Mouse (Mus musculus): Measurements from ENCODE around the gene Slc5a3. TPM values are rescaled to one million over a fixed set of nuclear protein-coding genes. Genes with fewer than 3 reads are reported as not detected.

Gene Slc5a3
- 10.8 and 15.3 TPM in 2 replicates for polyA plus RNA-seq (2014; fragmentation: Nextera tagmentation; extraction: Ambion mirVana)

DNA sequence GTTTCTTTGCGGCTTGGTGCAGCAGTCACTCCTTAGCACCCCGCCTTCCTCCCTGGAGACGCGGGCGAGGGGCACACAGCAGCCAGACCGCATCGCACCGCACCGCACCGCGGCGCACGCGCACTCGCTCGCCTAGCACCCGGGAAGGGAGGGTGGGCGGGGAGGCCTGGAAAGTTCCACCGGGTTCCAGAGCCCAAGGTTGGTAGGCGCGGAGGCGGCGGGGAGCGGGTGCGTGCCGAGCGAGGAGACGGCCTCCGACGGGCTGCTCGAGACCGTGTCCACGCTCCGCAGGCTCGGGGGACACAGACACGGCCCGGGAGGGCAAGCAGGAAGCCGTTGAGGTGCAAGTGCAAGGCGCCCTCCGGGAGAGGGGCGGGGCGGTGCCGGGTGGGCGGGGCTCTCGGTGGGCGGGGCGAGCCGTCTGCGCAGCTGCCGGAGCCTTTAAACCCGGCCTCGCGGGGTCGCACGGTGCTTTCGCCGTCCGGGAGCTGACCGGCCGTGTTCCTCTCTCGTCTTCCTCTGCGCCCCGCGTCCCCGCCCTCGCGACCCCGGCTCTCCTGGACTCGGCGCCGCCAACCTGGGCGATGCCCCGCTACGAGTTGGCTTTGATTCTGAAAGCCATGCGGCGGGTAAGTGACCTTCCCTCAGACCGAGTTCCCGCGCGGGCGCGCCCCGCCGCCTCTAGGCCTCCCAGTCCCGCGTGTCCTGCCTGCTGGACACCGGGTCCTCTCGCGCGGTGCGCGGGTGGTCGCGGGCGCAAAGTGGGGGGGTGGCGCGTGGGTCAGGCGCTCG is at the start of gene Slc5a3, which contains the start of the genes Mrps6 and Gm49711:
Gene Slc5a3 (plus strand): TSS at position 471 of the 792 bp plus-strand sequence.
Gene Mrps6 (plus strand): TSS at position 419 of the 792 bp plus-strand sequence.
Gene Gm49711 (plus strand): TSS at position 465 of the 792 bp plus-strand sequence.
- Histone ChIP-seq H3K9me3 (replicated peaks; ENCODE audit: control insufficient read depth, low read length) (0 out of 2 replicates have a peak, but pooled peaks cover 4% of the 10 kb centered on the region), H3K4me2 (ENCODE audit: low read length) (peak within 1 kb of the TSS; percentile 84), H3K4me3 (ENCODE audit: low read depth, low read length) (peak within 1 kb of the TSS; percentile 68), H3K36me3 (ENCODE audit: control insufficient read depth, insufficient read depth, low read length) (peaks cover 23% of the 10 kb centered on the region), H3K27me3 (replicated peaks; ENCODE audit: control insufficient read depth, insufficient read depth, low read length) (no peaks in the 10 kb centered on the region), H3K27ac (ENCODE audit: low read depth, low read length) (peak within 1 kb of the TSS; percentile 80), H3K9ac (ENCODE audit: low read length) (peak within 1 kb of the TSS; percentile 84), H3K4me1 (ENCODE audit: control insufficient read depth, insufficient read depth, low read length) (peaks cover 14% of the 10 kb centered on the region; the same call in 1 of the 2 replicates)
- ATAC-seq (peak; percentile 94), DNase-seq (ENCODE audit: low spot score) (peak; percentile 92)
- under 1% methylated on average over 64 of the region's 99 CpGs for WGBS

DNA sequence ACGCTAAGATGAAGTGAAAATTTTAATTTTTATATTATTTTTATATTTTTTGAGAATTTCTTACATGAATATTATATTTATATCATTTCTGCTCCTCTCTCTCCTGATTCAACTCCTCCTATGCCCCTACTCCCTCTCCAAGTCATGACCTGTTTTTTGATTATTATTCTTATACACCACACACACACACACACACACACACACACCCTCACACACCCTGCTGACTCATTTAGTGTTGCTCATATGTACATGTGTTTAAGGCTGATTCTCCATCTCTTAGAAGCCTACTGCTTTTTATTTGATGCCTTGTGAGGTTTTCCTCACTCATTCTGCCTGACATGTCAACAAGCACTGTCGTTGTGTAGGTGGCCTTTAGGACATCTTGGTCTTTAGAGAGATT is 48.5 kb upstream of the Slc5a3 start:
- Histone ChIP-seq H3K27ac (ENCODE audit: low read depth, low read length) (no peak overlapping the region), H3K9ac (ENCODE audit: low read length) (no peak overlapping the region), H3K9me3 (replicated peaks; ENCODE audit: control insufficient read depth, low read length) (no peaks in the 10 kb centered on the region), H3K4me2 (ENCODE audit: low read length) (no peak overlapping the region), H3K27me3 (replicated peaks; ENCODE audit: control insufficient read depth, insufficient read depth, low read length) (no peaks in the 10 kb centered on the region), H3K4me1 (ENCODE audit: control insufficient read depth, insufficient read depth, low read length) (no peaks in the 10 kb centered on the region), H3K4me3 (ENCODE audit: low read depth, low read length) (no peak overlapping the region), H3K36me3 (ENCODE audit: control insufficient read depth, insufficient read depth, low read length) (no peaks in the 10 kb centered on the region)
- WGBS = 94% methylated on average over 2 of the region's 2 CpGs
- DNase-seq (ENCODE audit: low spot score) = no peak
- ATAC-seq = no peak

DNA sequence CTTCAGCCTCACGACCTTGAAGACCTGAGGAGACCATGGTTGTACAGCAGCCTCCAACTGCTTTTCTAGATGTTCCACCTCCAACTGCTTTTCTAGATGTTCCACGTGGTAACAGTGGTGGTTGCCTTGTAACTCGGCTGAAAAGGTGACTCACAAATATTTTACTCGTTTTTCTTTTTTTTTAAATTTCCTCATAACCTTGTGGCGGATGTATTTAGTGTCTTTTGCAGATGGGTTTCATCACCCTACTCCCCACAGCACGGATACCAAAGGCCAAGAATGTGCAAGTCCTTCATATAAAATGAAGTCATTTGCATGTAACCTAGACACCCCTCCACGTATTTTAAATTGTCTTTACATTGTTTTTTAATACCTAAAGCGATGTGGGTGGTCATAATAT is 41.3 kb upstream of the Slc5a3 start:
- H3K4me1 ChIP-seq (ENCODE audit: control insufficient read depth, insufficient read depth, low read length) = peaks cover 9% of the 10 kb centered on the region
- no peaks in the 10 kb centered on the region for H3K9me3 ChIP-seq (replicated peaks; ENCODE audit: control insufficient read depth, low read length)
- H3K27ac ChIP-seq (ENCODE audit: low read depth, low read length) = no peak overlapping the region
- H3K36me3 ChIP-seq (ENCODE audit: control insufficient read depth, insufficient read depth, low read length) = no peaks in the 10 kb centered on the region
- H3K4me3 ChIP-seq (ENCODE audit: low read depth, low read length) = no peak overlapping the region
- ATAC-seq (no peak), DNase-seq (ENCODE audit: low spot score) (no peak)
- 90% methylated on average over 8 of the region's 8 CpGs for WGBS
- H3K4me2 ChIP-seq (ENCODE audit: low read length) = no peak overlapping the region
- H3K9ac ChIP-seq (ENCODE audit: low read length) = no peak overlapping the region
- H3K27me3 ChIP-seq (replicated peaks; ENCODE audit: control insufficient read depth, insufficient read depth, low read length) = no peaks in the 10 kb centered on the region

DNA sequence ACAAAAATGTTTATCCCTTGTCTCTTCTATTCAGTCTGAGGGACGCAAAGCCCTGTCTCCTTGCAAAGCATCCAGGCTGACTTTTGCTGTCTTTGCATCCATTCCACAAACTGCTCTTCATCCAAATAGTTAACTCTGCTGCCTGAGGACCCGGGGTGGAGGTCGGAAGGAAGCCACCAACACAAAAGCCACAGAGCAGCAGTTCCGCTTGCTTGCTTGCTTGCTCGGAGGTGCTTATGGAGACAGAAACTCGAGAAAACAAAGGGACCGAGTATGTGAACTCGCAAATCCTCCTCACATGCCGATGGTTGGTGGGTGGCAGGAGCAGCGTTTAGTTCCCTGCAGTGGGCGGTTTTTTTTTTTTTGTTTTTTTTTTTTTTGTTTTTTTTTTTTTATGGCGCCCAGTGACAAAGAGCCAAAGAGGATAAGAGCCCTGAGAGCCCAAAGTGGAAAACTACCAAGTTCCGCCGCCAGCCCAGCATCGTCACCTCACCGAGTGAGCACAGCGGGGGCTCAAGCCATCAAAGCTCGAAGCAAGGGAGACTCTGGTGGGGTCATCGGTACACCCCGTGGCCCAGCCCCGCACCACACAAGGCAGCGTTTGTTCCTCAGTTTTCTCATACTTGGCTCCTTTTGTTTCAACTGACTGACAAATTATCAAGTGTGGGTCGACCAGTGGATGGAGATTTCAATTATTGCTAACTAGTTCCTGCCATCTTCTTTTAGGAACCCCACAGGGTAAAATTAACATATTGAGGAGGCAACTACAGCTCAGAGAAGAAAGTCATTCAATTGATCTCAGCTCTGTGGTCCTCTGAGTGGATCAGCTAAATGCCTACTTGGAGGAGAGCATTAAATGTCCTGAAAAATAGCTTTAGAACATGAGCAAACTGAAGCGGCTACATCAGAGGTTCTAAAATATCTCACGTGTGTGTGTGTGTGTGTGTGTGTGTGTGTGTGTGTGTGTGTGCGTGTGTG is 38.7 kb upstream of the Slc5a3 start:
- peak overlapping the region; percentile 25 for H3K4me3 ChIP-seq (ENCODE audit: low read depth, low read length)
- H3K9me3 ChIP-seq (replicated peaks; ENCODE audit: control insufficient read depth, low read length) = no peaks in the 10 kb centered on the region
- ATAC-seq (peak; percentile 75), DNase-seq (ENCODE audit: low spot score) (peak; percentile 62)
- H3K36me3 ChIP-seq (ENCODE audit: control insufficient read depth, insufficient read depth, low read length) = no peaks in the 10 kb centered on the region
- 6% methylated on average over 26 of the region's 26 CpGs for WGBS
- H3K27me3 ChIP-seq (replicated peaks; ENCODE audit: control insufficient read depth, insufficient read depth, low read length) = no peaks in the 10 kb centered on the region
- H3K4me1 ChIP-seq (ENCODE audit: control insufficient read depth, insufficient read depth, low read length) = peaks cover 9% of the 10 kb centered on the region
- 0 out of 2 replicates have a peak overlapping the region, but pooled peaks have one; percentile 14 for H3K27ac ChIP-seq (ENCODE audit: low read depth, low read length)
- peak overlapping the region; percentile 57 for H3K9ac ChIP-seq (ENCODE audit: low read length)
- peak overlapping the region; percentile 56 for H3K4me2 ChIP-seq (ENCODE audit: low read length)

DNA sequence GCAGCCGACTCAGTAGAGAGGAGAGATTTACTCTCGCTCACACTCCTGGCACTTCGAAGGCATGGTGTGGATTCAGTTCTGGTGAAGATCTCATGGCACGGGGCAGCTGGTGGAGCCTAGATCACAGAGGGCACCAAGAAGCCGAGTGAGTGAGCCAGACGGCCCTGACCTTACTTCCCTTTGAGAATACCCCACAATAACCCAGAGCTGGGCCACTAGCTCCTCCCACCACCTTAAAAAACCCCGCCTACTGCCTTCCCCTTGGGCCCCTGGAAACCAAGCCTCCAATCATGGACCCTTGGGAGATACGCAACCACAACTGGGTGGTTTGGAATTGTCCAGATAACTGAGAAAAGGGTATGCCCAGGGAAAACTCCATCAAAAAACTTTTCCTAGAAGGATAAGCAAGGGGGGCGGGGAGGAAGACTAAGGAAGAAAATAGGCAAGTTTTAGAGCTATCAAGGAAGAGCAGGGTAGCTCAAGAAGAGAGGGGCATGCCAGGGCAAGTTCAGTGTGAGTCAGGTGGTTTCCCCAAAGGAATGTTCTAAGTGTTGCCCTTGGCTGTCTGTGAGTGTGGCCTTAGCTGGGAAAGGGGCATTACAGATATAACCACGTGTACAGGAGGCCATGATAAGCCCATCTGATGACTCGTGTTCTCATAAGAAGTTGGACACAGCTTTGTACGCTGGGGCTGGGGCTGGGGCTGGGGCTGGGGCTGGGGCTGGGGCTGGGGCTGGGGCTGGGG is 36.3 kb upstream of the Slc5a3 start:
- ATAC-seq = no peak
- Histone ChIP-seq H3K4me3 (ENCODE audit: low read depth, low read length) (no peak overlapping the region), H3K9ac (ENCODE audit: low read length) (no peak overlapping the region), H3K4me2 (ENCODE audit: low read length) (no peak overlapping the region), H3K27me3 (replicated peaks; ENCODE audit: control insufficient read depth, insufficient read depth, low read length) (no peaks in the 10 kb centered on the region), H3K27ac (ENCODE audit: low read depth, low read length) (no peak overlapping the region), H3K9me3 (replicated peaks; ENCODE audit: control insufficient read depth, low read length) (no peaks in the 10 kb centered on the region), H3K4me1 (ENCODE audit: control insufficient read depth, insufficient read depth, low read length) (peaks cover 9% of the 10 kb centered on the region), H3K36me3 (ENCODE audit: control insufficient read depth, insufficient read depth, low read length) (no peaks in the 10 kb centered on the region)
- WGBS = 86% methylated on average over 12 of the region's 12 CpGs
- DNase-seq (ENCODE audit: low spot score) = no peak

DNA sequence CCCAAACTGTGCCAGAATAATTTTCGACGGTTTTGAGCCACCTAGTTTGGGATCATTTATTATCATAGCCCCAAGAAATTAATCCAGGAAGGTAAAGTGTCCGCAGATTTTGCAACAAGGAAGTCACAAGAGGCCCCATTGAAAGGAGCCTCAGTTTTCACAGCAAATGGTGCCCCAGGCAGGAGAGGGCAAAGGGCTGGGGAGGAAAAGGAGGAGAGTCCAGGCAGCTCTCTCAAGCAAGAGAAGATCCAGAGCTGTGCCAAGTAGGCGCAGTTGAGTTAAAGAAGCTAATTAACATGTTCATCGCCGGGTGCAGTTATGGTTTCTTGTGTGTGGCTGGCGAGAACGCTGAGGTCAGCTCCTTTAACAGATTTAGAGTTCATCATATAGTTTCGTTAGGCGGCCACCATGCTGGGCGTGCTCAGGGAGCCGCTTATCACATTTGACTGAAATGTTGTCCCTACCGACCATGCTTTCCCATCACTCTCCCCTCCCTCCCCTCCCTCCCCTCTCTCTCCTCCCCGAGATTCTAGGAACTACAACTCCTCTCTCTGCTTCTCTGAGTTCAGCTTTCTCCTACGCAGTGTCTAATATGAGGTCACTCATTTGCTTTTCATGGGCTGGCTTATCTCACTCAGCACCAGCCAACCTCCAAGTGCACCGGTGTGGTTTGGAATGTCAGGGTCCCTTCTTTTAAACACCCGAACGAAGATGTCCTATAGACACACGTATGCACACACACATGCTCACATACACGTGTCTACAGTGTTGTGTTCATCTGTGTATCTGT is 35.4 kb upstream of the Slc5a3 start:
- no peaks in the 10 kb centered on the region for H3K9me3 ChIP-seq (replicated peaks; ENCODE audit: control insufficient read depth, low read length)
- WGBS = 69% methylated on average over 20 of the region's 20 CpGs
- H3K4me1 ChIP-seq (ENCODE audit: control insufficient read depth, insufficient read depth, low read length) = peaks cover 9% of the 10 kb centered on the region
- no peak overlapping the region for H3K27ac ChIP-seq (ENCODE audit: low read depth, low read length)
- no peaks in the 10 kb centered on the region for H3K36me3 ChIP-seq (ENCODE audit: control insufficient read depth, insufficient read depth, low read length)
- H3K4me3 ChIP-seq (ENCODE audit: low read depth, low read length) = no peak overlapping the region
- no peak overlapping the region for H3K4me2 ChIP-seq (ENCODE audit: low read length)
- no peak for DNase-seq (ENCODE audit: low spot score)
- no peak overlapping the region for H3K9ac ChIP-seq (ENCODE audit: low read length)
- ATAC-seq = no peak
- H3K27me3 ChIP-seq (replicated peaks; ENCODE audit: control insufficient read depth, insufficient read depth, low read length) = no peaks in the 10 kb centered on the region

DNA sequence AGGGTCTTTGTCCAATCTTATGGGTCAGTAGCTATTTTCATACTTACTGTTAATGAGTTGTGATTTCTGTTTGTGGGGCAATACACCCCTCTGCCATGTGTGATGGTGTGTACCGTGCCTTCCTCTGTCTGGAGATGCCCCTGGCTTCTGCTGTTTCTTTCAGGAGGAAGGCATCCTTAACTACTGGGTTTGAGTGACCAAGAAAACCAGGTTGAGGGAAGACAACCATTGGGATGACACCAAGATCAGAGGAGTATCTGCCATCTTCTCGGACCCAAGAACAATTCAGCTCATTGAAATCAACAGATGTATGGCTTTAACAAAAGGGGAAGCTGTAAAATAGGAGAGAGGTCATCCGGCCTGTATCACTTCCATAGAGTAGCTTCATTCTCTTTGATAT is 24.8 kb upstream of the Slc5a3 start:
- Histone ChIP-seq H3K36me3 (ENCODE audit: control insufficient read depth, insufficient read depth, low read length) (no peaks in the 10 kb centered on the region), H3K27me3 (replicated peaks; ENCODE audit: control insufficient read depth, insufficient read depth, low read length) (no peaks in the 10 kb centered on the region), H3K4me2 (ENCODE audit: low read length) (no peak overlapping the region), H3K27ac (ENCODE audit: low read depth, low read length) (no peak overlapping the region), H3K4me3 (ENCODE audit: low read depth, low read length) (no peak overlapping the region), H3K4me1 (ENCODE audit: control insufficient read depth, insufficient read depth, low read length) (no peaks in the 10 kb centered on the region), H3K9ac (ENCODE audit: low read length) (no peak overlapping the region), H3K9me3 (replicated peaks; ENCODE audit: control insufficient read depth, low read length) (no peaks in the 10 kb centered on the region)
- ATAC-seq (no peak), DNase-seq (ENCODE audit: low spot score) (no peak)
- 93% methylated on average over 3 of the region's 3 CpGs for WGBS

DNA sequence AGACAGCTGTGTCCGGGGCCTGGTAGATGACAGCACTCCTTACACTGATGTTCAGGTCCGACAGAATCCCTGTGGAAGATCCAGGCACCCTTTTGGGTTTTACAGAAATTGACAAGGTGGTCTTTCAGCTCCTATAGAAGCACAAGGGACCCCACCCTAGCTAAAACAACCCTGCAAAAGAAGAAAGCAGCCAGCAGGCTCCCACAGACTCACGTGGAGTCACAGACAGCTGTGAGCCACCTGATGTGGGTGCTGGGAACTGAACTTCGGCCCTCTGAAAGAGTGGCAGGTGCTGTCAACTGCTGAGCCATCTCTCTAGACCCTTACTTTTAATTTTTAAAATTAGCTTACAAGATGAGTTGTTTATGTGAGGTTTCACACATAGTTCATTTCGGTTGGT is 23.4 kb upstream of the Slc5a3 start:
- DNase-seq (ENCODE audit: low spot score) (no peak), ATAC-seq (no peak)
- Histone ChIP-seq H3K9me3 (replicated peaks; ENCODE audit: control insufficient read depth, low read length) (0 out of 2 replicates have a peak, but pooled peaks cover 2% of the 10 kb centered on the region), H3K9ac (ENCODE audit: low read length) (no peak overlapping the region), H3K4me1 (ENCODE audit: control insufficient read depth, insufficient read depth, low read length) (no peaks in the 10 kb centered on the region), H3K27me3 (replicated peaks; ENCODE audit: control insufficient read depth, insufficient read depth, low read length) (no peaks in the 10 kb centered on the region), H3K36me3 (ENCODE audit: control insufficient read depth, insufficient read depth, low read length) (no peaks in the 10 kb centered on the region), H3K4me3 (ENCODE audit: low read depth, low read length) (no peak overlapping the region), H3K4me2 (ENCODE audit: low read length) (no peak overlapping the region), H3K27ac (ENCODE audit: low read depth, low read length) (no peak overlapping the region)
- 73% methylated on average over 5 of the region's 5 CpGs for WGBS
